ENCODE assay signal across 10 mouse cellular contexts in the genomic region with DNA sequence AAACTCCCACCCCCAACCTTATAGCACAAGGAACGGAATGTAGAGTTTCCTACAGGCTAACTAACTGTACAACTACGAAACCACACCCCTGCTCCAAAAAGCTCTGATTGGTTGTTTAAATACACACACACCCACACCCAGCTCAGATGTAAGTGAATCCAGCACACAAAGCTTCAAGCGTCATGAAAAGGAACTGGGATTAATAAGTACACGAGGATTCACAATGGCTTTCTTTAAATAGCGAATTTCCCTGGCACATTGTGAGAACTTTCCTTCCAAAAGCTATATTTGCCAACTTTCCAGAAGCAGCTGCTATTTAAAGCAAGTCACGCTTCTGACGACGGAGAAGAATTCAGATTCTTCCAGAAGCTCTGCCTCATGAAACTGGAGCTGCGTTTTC. TPM values are rescaled to one million over a fixed set of nuclear protein-coding genes. Genes with fewer than 3 reads are reported as not detected.
DNase-seq lines count a peak whose midpoint lies in the region; ATAC-seq and TF ChIP-seq lines count a peak whose summit lies in the region.
"Had no signal": no experiment of that assay in that cellular context is flagged by ENCODE, and none has a peak within 500 bp of the region (broad histone marks: within the 10 kb centered on the region; RNA-seq: fewer than 3 reads in every experiment).

No protein-coding gene starts in this region.

- peak overlapping the region; percentile 73 for H3K27ac ChIP-seq in left cerebral cortex, adult 2 months
- peak overlapping the region; percentile 55; the same call in 1 of the 2 replicates for H3K27ac ChIP-seq in embryonic facial prominence, embryonic 14.5 days (replicated peaks; ENCODE audit: low read depth, low read length)
- H3K27ac ChIP-seq in heart, embryonic 11.5 days (ENCODE audit: low read depth, low read length) = no peak overlapping the region

- no peak overlapping the region for H3K4me3 ChIP-seq in left cerebral cortex, adult 2 months
- H3K4me3 ChIP-seq in embryonic facial prominence, embryonic 14.5 days (ENCODE audit: low read depth, low read length) = no peak overlapping the region
- no peak overlapping the region for H3K4me3 ChIP-seq in heart, embryonic 11.5 days (ENCODE audit: low read depth, low read length)

- peaks cover 6% of the 10 kb centered on the region; the same call in 1 of the 2 replicates for H3K27me3 ChIP-seq in embryonic facial prominence, embryonic 14.5 days (replicated peaks; ENCODE audit: control insufficient read depth, insufficient read depth, low read length)
- peaks cover 2% of the 10 kb centered on the region; the same call in 1 of the 2 replicates for H3K27me3 ChIP-seq in heart, embryonic 11.5 days (ENCODE audit: control insufficient read depth, insufficient read depth, low read length)

- 38% methylated on average over 9 of the region's 9 CpGs for WGBS in embryonic facial prominence, embryonic 14.5 days
- 61% methylated on average over 9 of the region's 9 CpGs for WGBS in heart, embryonic 11.5 days (ENCODE audit: insufficient replicate concordance)

- H3K4me2 ChIP-seq in embryonic facial prominence, embryonic 14.5 days (ENCODE audit: low read depth, low read length) = peak overlapping the region; percentile 23; the same call in 1 of the 2 replicates
- peak overlapping the region; percentile 8; the same call in 1 of the 2 replicates for H3K4me2 ChIP-seq in heart, embryonic 11.5 days

- intact Hi-C loops in left cerebral cortex, adult 2 months (cut with DNase I) = loop anchor here (10.0 kb wide), 1 partner anchor 1778 kb away; no protein-coding TSS in a partner anchor
- intact Hi-C loops in left cerebral cortex, postnatal 36 days (cut with DNase I) = no loop called here

- TF ChIP-seq CTCF in left cerebral cortex, adult 2 months (IDR thresholded peaks at IDR 0.05) = no peak

- ATAC-seq in embryonic facial prominence, embryonic 14.5 days (ENCODE audit: low read depth) = no peak
- no peak for ATAC-seq in heart, embryonic 11.5 days (replicated peaks; ENCODE audit: insufficient number of reproducible peaks, low FRiP score, low TSS enrichment)
- no peak for ATAC-seq in megakaryocyte progenitor cell, adult 5-6 weeks (replicated peaks; ENCODE audit: poor library complexity)
- ATAC-seq: Patski had no signal

- H3K36me3 ChIP-seq in embryonic facial prominence, embryonic 14.5 days (ENCODE audit: control insufficient read depth, insufficient read depth, low read length) = no peaks in the 10 kb centered on the region
- H3K36me3 ChIP-seq in heart, embryonic 11.5 days (ENCODE audit: control insufficient read depth, insufficient read depth, low read length) = no peaks in the 10 kb centered on the region

- no peaks in the 10 kb centered on the region for H3K9me3 ChIP-seq in embryonic facial prominence, embryonic 14.5 days (ENCODE audit: control insufficient read depth, low read length)
- no peaks in the 10 kb centered on the region for H3K9me3 ChIP-seq in heart, embryonic 11.5 days (replicated peaks; ENCODE audit: control insufficient read depth, low read length)

- no peak overlapping the region for H3K9ac ChIP-seq in embryonic facial prominence, embryonic 14.5 days (ENCODE audit: low read depth, low read length)
- H3K9ac ChIP-seq in heart, embryonic 11.5 days (ENCODE audit: low read depth, low read length) = no peak overlapping the region

- DNase-seq in left cerebral cortex, adult 2 months (ENCODE audit: extremely low spot score in 1 of 2, low spot score in 2 of 2) = peak in 1 of 2 experiments; percentile 22
- DNase-seq in left cerebral cortex, postnatal 36 days (ENCODE audit: low spot score in 2 of 2) = no peak
- peak; percentile 83 for DNase-seq in embryonic facial prominence, embryonic 14.5 days (ENCODE audit: low spot score)
- peak; percentile 62 for DNase-seq in lung, postnatal 10 days
- DNase-seq in kidney, postnatal 10 days = no peak

- peaks cover 7% of the 10 kb centered on the region; the same call in 1 of the 2 replicates for H3K4me1 ChIP-seq in embryonic facial prominence, embryonic 14.5 days (ENCODE audit: control insufficient read depth, insufficient read depth, low read length)
- peaks cover 7% of the 10 kb centered on the region for H3K4me1 ChIP-seq in heart, embryonic 11.5 days (ENCODE audit: control insufficient read depth, insufficient read depth, low read length)

RNA-seq across cellular contexts. Expression of gene Acss1, which starts 5.0 kb away (rescaled TPM):
- total RNA-seq in left cerebral cortex, adult 2 months (2021) = 10 to 100 TPM; 18.5 to 21.5 TPM
- 10 to 100 TPM; 18.1 to 18.5 TPM for total RNA-seq in left cerebral cortex, postnatal 36 days (2021)
- polyA plus RNA-seq in embryonic facial prominence, embryonic 14.5 days (2014; fragmentation: Nextera tagmentation; extraction: Ambion mirVana) = 5.3 and 7.8 TPM in 2 replicates
- polyA plus RNA-seq in heart, embryonic 11.5 days (2014; fragmentation: Nextera tagmentation; extraction: Ambion mirVana) = 14.8 and 16.8 TPM in 2 replicates
- total RNA-seq in megakaryocyte progenitor cell, adult 5-6 weeks (2015) = 9.7 and 18.1 TPM in 2 replicates
- 15.4 and 20.7 TPM in 2 replicates for total RNA-seq in megakaryocyte progenitor cell, adult 5-6 weeks (2017)

RNA-seq across cellular contexts. Expression of gene Vsx1, which starts 25.9 kb away (rescaled TPM):
- total RNA-seq in left cerebral cortex, adult 2 months (2021) = under 1 TPM in 1 of 2 experiments, not detected in 1; 0.11 TPM
- total RNA-seq in left cerebral cortex, postnatal 36 days (2021) = under 1 TPM in 1 of 2 experiments, not detected in 1; 0.09 TPM
- not detected in 2 replicates for polyA plus RNA-seq in embryonic facial prominence, embryonic 14.5 days (2014; fragmentation: Nextera tagmentation; extraction: Ambion mirVana)
- not detected in 2 replicates for polyA plus RNA-seq in heart, embryonic 11.5 days (2014; fragmentation: Nextera tagmentation; extraction: Ambion mirVana)
- total RNA-seq in megakaryocyte progenitor cell, adult 5-6 weeks (2015) = not detected in 2 replicates
- total RNA-seq in megakaryocyte progenitor cell, adult 5-6 weeks (2017) = not detected in 2 replicates
- total RNA-seq: left cerebral cortex, postnatal 10 days had no signal
- polyA plus RNA-seq: embryonic facial prominence, embryonic 11.5 days; Patski had no signal

RNA-seq across cellular contexts. Expression of gene Apmap, which starts 54.9 kb away (rescaled TPM):
- total RNA-seq in left cerebral cortex, adult 2 months (2021) = 10 to 100 TPM; 49.5 to 56.7 TPM
- 10 to 100 TPM; 46.2 to 62.4 TPM for total RNA-seq in left cerebral cortex, postnatal 36 days (2021)
- polyA plus RNA-seq in embryonic facial prominence, embryonic 14.5 days (2014; fragmentation: Nextera tagmentation; extraction: Ambion mirVana) = 36.8 and 37.1 TPM in 2 replicates
- 31.1 and 35.2 TPM in 2 replicates for polyA plus RNA-seq in heart, embryonic 11.5 days (2014; fragmentation: Nextera tagmentation; extraction: Ambion mirVana)
- total RNA-seq in megakaryocyte progenitor cell, adult 5-6 weeks (2015) = 33.7 and 36.6 TPM in 2 replicates
- 71.2 and 73.6 TPM in 2 replicates for total RNA-seq in megakaryocyte progenitor cell, adult 5-6 weeks (2017)

Comparison
In these comparisons a context has a peak if more than half of its experiments do, and no peak if none do; other contexts are left out.
1. DNase-seq: peak in embryonic facial prominence, embryonic 14.5 days (single experiment) and lung, postnatal 10 days (single experiment); none in left cerebral cortex, postnatal 36 days (0 of 2) and kidney, postnatal 10 days (single experiment).